8 mouse cellular contexts compared by ENCODE assay signal in the genomic region with DNA sequence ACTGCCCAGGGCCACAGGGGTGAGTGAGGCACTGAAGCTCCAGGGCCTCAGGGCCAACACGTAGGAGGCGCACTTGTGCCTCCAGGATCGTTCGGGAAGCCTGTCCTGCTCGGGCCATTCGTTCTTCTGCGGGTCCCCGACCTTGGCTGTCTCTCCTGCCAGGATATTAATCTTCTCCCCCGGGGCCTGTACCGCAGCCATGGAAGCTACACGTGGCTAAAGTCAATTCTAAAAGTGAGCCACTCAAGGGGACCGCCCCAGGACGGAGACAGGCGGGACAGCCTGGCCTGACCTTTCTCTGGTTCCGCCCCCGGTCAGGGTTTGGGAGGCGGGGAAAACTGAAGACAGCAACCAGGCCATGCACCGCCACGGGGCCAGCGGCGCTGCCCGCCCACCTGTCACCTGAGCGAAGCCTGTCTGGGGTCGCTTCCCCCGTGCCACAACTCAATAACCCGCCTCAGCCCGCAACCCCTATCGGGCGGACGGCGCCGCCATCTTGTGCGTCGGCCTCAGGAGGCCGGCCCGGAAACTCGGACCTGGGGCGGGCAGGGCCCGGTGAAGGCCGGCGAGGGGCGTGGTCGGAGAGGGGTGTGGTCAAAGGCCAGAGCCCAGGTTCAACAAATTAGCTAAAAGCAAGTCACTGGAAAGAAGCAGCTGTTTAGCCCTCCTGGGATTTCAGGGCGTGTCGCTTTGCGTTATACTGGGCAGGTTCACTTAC. TPM values are rescaled to one million over a fixed set of nuclear protein-coding genes. Genes with fewer than 3 reads are reported as not detected.
DNase-seq lines count a peak whose midpoint lies in the region; ATAC-seq and TF ChIP-seq lines count a peak whose summit lies in the region.

A gene (minus strand): TSS at position 522 of the 718 bp plus-strand sequence.

- peak within 1 kb of the TSS; percentile 75 for H3K9ac ChIP-seq in forebrain, postnatal 0 days
- H3K9ac ChIP-seq in lung, embryonic 16.5 days (ENCODE audit: low read length): peak within 1 kb of the TSS; percentile 93

- ATAC-seq in G1E (ENCODE audit: extremely low read depth, insufficient number of reproducible peaks, low FRiP score, poor library complexity, severe bottlenecking): peak; percentile 37
- peak; percentile 14; the same call in 1 of the 2 replicates for ATAC-seq in forebrain, postnatal 0 days
- peak; percentile 74 for ATAC-seq in lung, embryonic 16.5 days (ENCODE audit: low read depth)

- H3K9me3 ChIP-seq in G1E (replicated peaks): no peaks in the 10 kb centered on the region
- no peaks in the 10 kb centered on the region for H3K9me3 ChIP-seq in forebrain, postnatal 0 days (ENCODE audit: low read length)
- H3K9me3 ChIP-seq in lung, embryonic 16.5 days (ENCODE audit: control insufficient read depth, low read length): no peaks in the 10 kb centered on the region

- peak within 1 kb of the TSS; percentile 71 for H3K27ac ChIP-seq in forebrain, postnatal 0 days (ENCODE audit: low read depth, low read length)
- H3K27ac ChIP-seq in lung, embryonic 16.5 days (ENCODE audit: low read length): peak within 1 kb of the TSS; percentile 86

- H3K4me3 ChIP-seq in G1E (ENCODE audit: low read depth, low read length): peak within 1 kb of the TSS; percentile 92
- H3K4me3 ChIP-seq in forebrain, postnatal 0 days (ENCODE audit: low read depth, low read length): peak within 1 kb of the TSS; percentile 58
- H3K4me3 ChIP-seq in lung, embryonic 16.5 days (ENCODE audit: low read length): peak within 1 kb of the TSS; percentile 91

- H3K4me1 ChIP-seq in G1E (ENCODE audit: insufficient read depth, low read depth, low read length): peaks cover 43% of the 10 kb centered on the region
- peaks cover 21% of the 10 kb centered on the region for H3K4me1 ChIP-seq in forebrain, postnatal 0 days (ENCODE audit: insufficient read depth)
- H3K4me1 ChIP-seq in lung, embryonic 16.5 days (replicated peaks; ENCODE audit: control insufficient read depth, insufficient read depth, low read length): peaks cover 14% of the 10 kb centered on the region

- intact Hi-C loops in heart, postnatal 36 days (cut with DNase I): no loop called here

- 4% methylated on average over 46 of the region's 46 CpGs for WGBS in forebrain, postnatal 0 days
- under 1% methylated on average over 46 of the region's 46 CpGs for WGBS in lung, embryonic 16.5 days

- TF ChIP-seq CTCF in G1E (IDR thresholded peaks at IDR 0.05; ENCODE audit: low read depth, low read length): no peak
- TF ChIP-seq CTCF in forebrain, postnatal 0 days (IDR thresholded peaks at IDR 0.05; ENCODE audit: low read depth): no peak

- H3K36me3 ChIP-seq in G1E (replicated peaks): peaks cover 35% of the 10 kb centered on the region
- no peaks in the 10 kb centered on the region for H3K36me3 ChIP-seq in forebrain, postnatal 0 days (ENCODE audit: insufficient read depth)
- H3K36me3 ChIP-seq in lung, embryonic 16.5 days (ENCODE audit: control insufficient read depth, insufficient read depth, low read length): no peaks in the 10 kb centered on the region

- H3K27me3 ChIP-seq in G1E (ENCODE audit: insufficient read depth, low read length): no peaks in the 10 kb centered on the region
- H3K27me3 ChIP-seq in forebrain, postnatal 0 days (ENCODE audit: insufficient read depth, low read length): no peaks in the 10 kb centered on the region
- no peaks in the 10 kb centered on the region for H3K27me3 ChIP-seq in lung, embryonic 16.5 days (ENCODE audit: control insufficient read depth, insufficient read depth, low read depth, low read length)

- DNase-seq in G1E (ENCODE audit: low spot score): peak; percentile 87
- peak; percentile 83 to 87 for DNase-seq in cerebellum, adult 18-20 months
- peak; percentile 77 for DNase-seq in forebrain, postnatal 0 days
- DNase-seq in heart, postnatal 36 days: peak; percentile 84 to 90
- DNase-seq in layer of hippocampus, adult 8-10 months (ENCODE audit: low spot score in 2 of 2): peak; percentile 47 to 61
- DNase-seq in ovary, adult 18-20 months (ENCODE audit: low spot score): peak; percentile 76
- DNase-seq in thymus, postnatal 0 days (ENCODE audit: low spot score): peak; percentile 53

- H3K4me2 ChIP-seq in forebrain, postnatal 0 days (ENCODE audit: low read depth): peak within 1 kb of the TSS; percentile 84
- peak within 1 kb of the TSS; percentile 79 for H3K4me2 ChIP-seq in lung, embryonic 16.5 days (ENCODE audit: low read depth, low read length)

RNA-seq across cellular contexts. Expression of the gene that starts here (rescaled TPM):
- total RNA-seq in G1E (2014; fragmentation: Nextera tagmentation) (35.9 and 42.1 TPM in 2 replicates), G1E (2017) (15.7 and 16.8 TPM in 2 replicates)
- polyA plus RNA-seq in G1E (2012): 16.3 and 18.1 TPM in 2 replicates
- total RNA-seq in forebrain, postnatal 0 days (2014; rRNA removed): 13.6 and 18.7 TPM in 2 replicates
- polyA plus RNA-seq in forebrain, postnatal 0 days (2015; fragmentation: Nextera tagmentation; extraction: Ambion mirVana): 11.7 and 12.2 TPM in 2 replicates
- total RNA-seq in heart, postnatal 36 days (2021): 10 to 100 TPM; 16.5 to 16.9 TPM
- 1 to 10 TPM; 7.9 to 8.5 (median 8.2) TPM for total RNA-seq in layer of hippocampus, adult 8-10 months (2022)
- 22.8 and 24.0 TPM in 2 replicates for polyA plus RNA-seq in lung, embryonic 16.5 days (2015; fragmentation: Nextera tagmentation; extraction: Ambion mirVana)
- polyA plus RNA-seq in thymus, postnatal 0 days (2015; fragmentation: Nextera tagmentation; extraction: Ambion mirVana): 7.4 and 7.8 TPM in 2 replicates

Comparison
In these comparisons a context has a peak if more than half of its experiments do, and no peak if none do; other contexts are left out.
1. Peak in every context shown above with its lines: DNase-seq, ATAC-seq, H3K4me3 ChIP-seq and H3K27ac ChIP-seq.
2. ATAC-seq: peak in every context shown above with its lines; median percentile 74 in lung, embryonic 16.5 days; 37 in G1E; 14 in forebrain, postnatal 0 days.